Mouse (Mus musculus) left cerebral cortex, adult 2 months (tissue): ENCODE results near the gene Ttll5. TPM values are rescaled to one million over a fixed set of nuclear protein-coding genes. Genes with fewer than 3 reads are reported as not detected.
A peak's percentile ranks its signal among the peaks of the same experiment; 100 is the strongest.

Experiments
- DNase-seq, 2 experiments: peaks; one replicate each; pipeline ENCODE4 v3.0.0; 2021 to 2022; ENCODE audit warnings: low spot score in 2 of 2, mixed read lengths in 1 of 2; ENCODE audit errors: extremely low spot score in 1 of 2
- H3K27ac ChIP-seq: fragments of 200-600 bp; 2 replicates; pipeline ENCODE4 v1.8.1; 2022
- H3K4me3 ChIP-seq: fragments of 200-600 bp; 2 replicates; pipeline ENCODE4 v1.8.1; 2022
- CTCF ChIP-seq: fragments of 200-600 bp; IDR thresholded peaks from 2 replicates; pipeline ENCODE4 v1.8.1; 2022; ENCODE audit warnings: antibody characterized with exemption, mild to moderate bottlenecking, moderate library complexity
- intact Hi-C: fragments of 180-260 bp; cut with DNase I; formaldehyde crosslinking; loops from one replicate; pipeline ENCODE4 v1.15.1; 2025
- total RNA-seq, 2 experiments: library from RNA; stranded (reverse); gene quantifications; 2 replicates each; pipeline ENCODE4 v1.2.3; 2021

Gene Ttll5
- total RNA-seq, 2 experiments from 2014 or later: 45.4 to 47.7 TPM

- H3K4me3 ChIP-seq: no peak overlapping the region
- H3K27ac ChIP-seq: no peak overlapping the region
- intact Hi-C loops: loop anchor here (1.0 to 5.0 kb wide), 2 partner anchors 179 to 231 kb away; partner anchors contain the start of gene Tgfb3
- TF ChIP-seq CTCF: peak; percentile 67
- DNase-seq: peak; percentile 31 to 45
These were observed 23.9 kb downstream of the Ttll5 start for GRCm38 (mm10) chr12:85848164-85848958.

- intact Hi-C loops: no loop called here
- DNase-seq: no peak
- Histone ChIP-seq H3K27ac (no peak overlapping the region), H3K4me3 (no peak overlapping the region)
- TF ChIP-seq CTCF: no peak
These were observed 26.2 kb downstream of the Ttll5 start for GRCm38 (mm10) chr12:85850661-85851060.

- TF ChIP-seq CTCF: no peak
- intact Hi-C loops: no loop called here
- Histone ChIP-seq H3K27ac (no peak overlapping the region), H3K4me3 (no peak overlapping the region)
- no peak for DNase-seq
These were observed 29.4 kb downstream of the Ttll5 start for GRCm38 (mm10) chr12:85853836-85854235.

- intact Hi-C loops: no loop called here
- no peak for TF ChIP-seq CTCF
- Histone ChIP-seq H3K27ac (no peak overlapping the region), H3K4me3 (no peak overlapping the region)
- DNase-seq: no peak
These were observed 29.8 kb downstream of the Ttll5 start for GRCm38 (mm10) chr12:85854271-85854670.

GRCm38 (mm10) chr12:85857300-85857699 lies 32.8 kb downstream of the Ttll5 start:
- intact Hi-C loops: no loop called here
- no peak overlapping the region for H3K27ac ChIP-seq
- no peak for DNase-seq
- TF ChIP-seq CTCF: no peak
- no peak overlapping the region for H3K4me3 ChIP-seq

GRCm38 (mm10) chr12:85859111-85859510 lies 34.7 kb downstream of the Ttll5 start:
- no peak overlapping the region for H3K27ac ChIP-seq
- DNase-seq: no peak
- TF ChIP-seq CTCF: no peak
- intact Hi-C loops: no loop called here
- H3K4me3 ChIP-seq: no peak overlapping the region

GRCm38 (mm10) chr12:85859511-85860189 lies 35.2 kb downstream of the Ttll5 start:
- Histone ChIP-seq H3K27ac (no peak overlapping the region), H3K4me3 (no peak overlapping the region)
- no peak for TF ChIP-seq CTCF
- intact Hi-C loops: no loop called here
- DNase-seq: no peak

GRCm38 (mm10) chr12:85862514-85862913 lies 38.1 kb downstream of the Ttll5 start:
- peak in 1 of 2 experiments; percentile 7 for DNase-seq
- H3K4me3 ChIP-seq: no peak overlapping the region
- intact Hi-C loops: no loop called here
- TF ChIP-seq CTCF: no peak
- H3K27ac ChIP-seq: 0 out of 2 replicates have a peak overlapping the region, but pooled peaks have one; percentile 38

GRCm38 (mm10) chr12:85865526-85865925 lies 41.1 kb downstream of the Ttll5 start:
- intact Hi-C loops: loop anchor here (1.0 kb wide), 1 partner anchor 214 kb away; the partner anchor contains the start of gene Tgfb3
- DNase-seq: no peak
- H3K4me3 ChIP-seq: no peak overlapping the region

GRCm38 (mm10) chr12:85866624-85867023 lies 42.2 kb downstream of the Ttll5 start:
- Histone ChIP-seq H3K27ac (no peak overlapping the region), H3K4me3 (no peak overlapping the region)
- intact Hi-C loops: no loop called here
- peak in 1 of 2 experiments; percentile 7 for DNase-seq
- TF ChIP-seq CTCF: no peak

More at GRCm38 (mm10) chr12:85865526-85865925, 41.1 kb downstream of the Ttll5 start:
- no peak overlapping the region for H3K27ac ChIP-seq
- peak; percentile 73 for TF ChIP-seq CTCF

GRCm38 (mm10) chr12:85867125-85867524 lies 42.7 kb downstream of the Ttll5 start:
- intact Hi-C loops: no loop called here
- peak; percentile 13; the same call in 1 of the 2 replicates for TF ChIP-seq CTCF
- Histone ChIP-seq H3K4me3 (no peak overlapping the region), H3K27ac (no peak overlapping the region)
- DNase-seq: no peak

GRCm38 (mm10) chr12:85869423-85869822 lies 45.0 kb downstream of the Ttll5 start:
- no peak for TF ChIP-seq CTCF
- peak; percentile 22 to 33 for DNase-seq
- Histone ChIP-seq H3K27ac (peak overlapping the region; percentile 66; the same call in 1 of the 2 replicates), H3K4me3 (no peak overlapping the region)
- intact Hi-C loops: no loop called here
